Mouse (Mus musculus): ENCODE measurements at regions not wholly inside any gene's neighbourhood (a gene's known extent, or its start where the extent isn't known, plus 50 kb on each side); places are given as distances from the start of the nearest gene placed in this dataset.

DNA sequence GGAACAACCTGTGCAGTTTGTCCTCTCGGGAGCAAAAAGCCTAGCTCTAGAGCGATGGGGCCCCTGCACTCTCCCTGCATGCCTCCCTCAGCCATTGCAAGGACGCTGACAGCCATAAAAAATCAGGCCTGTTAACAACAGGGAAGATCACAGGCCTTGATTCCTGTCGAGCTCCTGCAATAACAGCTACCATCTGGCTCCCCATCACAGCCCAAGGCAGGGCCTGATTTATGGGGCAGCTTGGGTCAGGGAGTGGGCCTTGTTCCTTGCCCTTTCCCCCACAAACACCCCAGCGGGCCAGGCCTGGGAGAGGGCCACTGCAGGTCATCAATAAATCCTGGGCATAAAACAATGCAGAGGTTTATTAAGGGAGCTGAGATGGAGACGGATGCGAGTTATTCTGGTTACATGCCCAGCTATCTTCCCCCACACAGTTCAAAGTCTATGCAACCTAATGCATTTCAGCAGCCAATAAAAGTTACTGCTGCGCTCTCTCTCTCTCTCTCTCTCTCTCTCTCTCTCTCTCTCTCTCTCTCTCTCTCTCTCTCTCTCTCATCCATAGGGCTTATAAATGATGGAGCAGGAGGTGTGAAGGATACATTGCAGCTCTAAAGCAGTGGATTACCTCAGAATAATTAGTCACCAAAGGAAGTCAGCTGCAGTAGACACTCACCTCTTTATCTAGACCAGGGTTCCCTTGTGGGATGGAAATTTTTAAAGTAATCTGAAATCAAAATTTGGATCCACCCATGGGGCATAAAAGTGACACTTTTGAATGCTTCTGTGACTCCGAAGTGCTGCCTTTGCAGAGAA, 136.9 kb downstream of the Hsd17b3 start:
- H3K27ac ChIP-seq (ENCODE audit: low read depth, low read length) = peak overlapping the region; percentile 57; the same call in 1 of the 2 replicates
- ATAC-seq (ENCODE audit: low read depth) = peak; percentile 82
- WGBS = 6% methylated on average over 9 of the region's 9 CpGs
- H3K9me3 ChIP-seq (ENCODE audit: control insufficient read depth, low read length) = no peaks in the 10 kb centered on the region
- no peak overlapping the region for H3K4me2 ChIP-seq (ENCODE audit: low read depth, low read length)
- no peaks in the 10 kb centered on the region for H3K27me3 ChIP-seq (ENCODE audit: control insufficient read depth, insufficient read depth, low read length)
- H3K36me3 ChIP-seq (ENCODE audit: control insufficient read depth, insufficient read depth, low read length) = no peaks in the 10 kb centered on the region
- H3K4me3 ChIP-seq (ENCODE audit: low read depth, low read length) = no peak overlapping the region
- peaks cover 14% of the 10 kb centered on the region; the same call in 1 of the 2 replicates for H3K4me1 ChIP-seq (ENCODE audit: control insufficient read depth, insufficient read depth, low read length)
- no peak overlapping the region for H3K9ac ChIP-seq (replicated peaks; ENCODE audit: low read depth, low read length)

- Histone ChIP-seq H3K27me3 (ENCODE audit: control insufficient read depth, insufficient read depth, low read length) (no peaks in the 10 kb centered on the region), H3K4me3 (ENCODE audit: low read depth, low read length) (no peak overlapping the region), H3K36me3 (ENCODE audit: control insufficient read depth, insufficient read depth, low read length) (no peaks in the 10 kb centered on the region), H3K9ac (replicated peaks; ENCODE audit: low read depth, low read length) (no peak overlapping the region), H3K4me2 (ENCODE audit: low read depth, low read length) (no peak overlapping the region), H3K27ac (ENCODE audit: low read depth, low read length) (no peak overlapping the region), H3K9me3 (ENCODE audit: control insufficient read depth, low read length) (no peaks in the 10 kb centered on the region), H3K4me1 (ENCODE audit: control insufficient read depth, insufficient read depth, low read length) (peaks cover 12% of the 10 kb centered on the region; the same call in 1 of the 2 replicates)
- ATAC-seq (ENCODE audit: low read depth) = no peak
- WGBS = 24% methylated on average over 8 of the region's 8 CpGs
Observed at GRCm38 (mm10) chr13:63951136-63951535, 136.1 kb downstream of the Ercc6l2 start.

Data from neural tube, embryonic 14.5 days (tissue).